Mouse (Mus musculus) ES-E14 (cell line): ENCODE data around the gene Wnt9b. TPM values are rescaled to one million over a fixed set of nuclear protein-coding genes. Genes with fewer than 3 reads are reported as not detected.

Experiments
- DNase-seq: peaks from one replicate; pipeline ENCODE4 v3.0.0-alpha.2; 2013; ENCODE audit warnings: low read depth, low spot score
- H3K27ac ChIP-seq: 2 replicates; pipeline ENCODE4 v1.5.1; 2012; ENCODE audit warnings: low read depth, mild to moderate bottlenecking, low read length, moderate library complexity, mixed read lengths; ENCODE audit not compliant: poor library complexity, insufficient read depth, severe bottlenecking
- H3K36me3 ChIP-seq: 2 replicates; pipeline ENCODE4 v1.6.1; 2012; ENCODE audit warnings: mild to moderate bottlenecking, low read length, moderate library complexity, mixed read lengths; ENCODE audit not compliant: control insufficient read depth, poor library complexity, insufficient read depth, severe bottlenecking
- H3K4me1 ChIP-seq, 2 experiments: fragments of 150-350 bp in 1 of 2; sonication (generic) in 1 of 2; 2 replicates each; pipeline ENCODE4 v1.6.1; 2012; ENCODE audit warnings: low read length in 2 of 2, mild to moderate bottlenecking in 1 of 2, mixed read lengths in 1 of 2; ENCODE audit not compliant: control insufficient read depth in 2 of 2, insufficient read depth in 2 of 2, poor library complexity in 1 of 2
- H3K4me3 ChIP-seq, 2 experiments: fragments of 150-350 bp in 1 of 2; sonication (generic) in 1 of 2; 2 replicates each; pipeline ENCODE4 v1.5.1; 2012; ENCODE audit warnings: low read length in 2 of 2, low read depth in 1 of 2, mild to moderate bottlenecking in 1 of 2, mixed read lengths in 1 of 2; ENCODE audit not compliant: insufficient read depth in 1 of 2, poor library complexity in 1 of 2, severe bottlenecking in 1 of 2
- H3K9ac ChIP-seq: 2 replicates; pipeline ENCODE4 v1.6.1; 2012; ENCODE audit warnings: low read depth, mild to moderate bottlenecking, low read length, mixed read lengths; ENCODE audit not compliant: poor library complexity, insufficient read depth, severe bottlenecking
- H3K9me3 ChIP-seq: fragments of 150-350 bp; sonication (generic); 2 replicates; pipeline ENCODE4 v1.6.1; 2012; ENCODE audit warnings: low read depth, mild to moderate bottlenecking, low read length; ENCODE audit not compliant: control insufficient read depth, insufficient read depth
- CHD2 ChIP-seq: IDR thresholded peaks from 2 replicates; pipeline ENCODE4 v1.6.1; 2014; ENCODE audit warnings: mild to moderate bottlenecking, low read depth, low read length, inconsistent platforms
- HCFC1 ChIP-seq: IDR thresholded peaks from 2 replicates; pipeline ENCODE4 v1.6.1; 2012; ENCODE audit warnings: low read length, inconsistent platforms, borderline replicate concordance; ENCODE audit not compliant: insufficient read depth
- MAFK ChIP-seq: IDR thresholded peaks from 2 replicates; pipeline ENCODE4 v1.6.1; 2014; ENCODE audit warnings: mild to moderate bottlenecking, low read depth, low read length, inconsistent platforms; ENCODE audit not compliant: insufficient read depth
- ZC3H11A ChIP-seq: IDR thresholded peaks from 2 replicates; pipeline ENCODE4 v1.6.1; 2012; ENCODE audit warnings: low read depth, mild to moderate bottlenecking, inconsistent platforms, low read length, borderline replicate concordance
- ZNF384 ChIP-seq: IDR thresholded peaks from 2 replicates; pipeline ENCODE4 v1.6.1; 2012; ENCODE audit warnings: low read depth, low read length, inconsistent platforms
- in situ Hi-C, 2 experiments: fragments of 600-800 bp; cut with MboI; formaldehyde crosslinking; loops; one replicate each; pipeline ENCODE4 v1.15.1; 2025; ENCODE audit warnings: low sequenced_read_pairs in 2 of 2, inconsistent platforms in 1 of 2; ENCODE audit not compliant: unreplicated experiment in 2 of 2
- total RNA-seq: library from RNA; depleted of rRNA; stranded (reverse); fragments of 300-350 nt; gene quantifications from 2 replicates; pipeline ENCODE4 v1.2.3, GENCODE M21; 2012

The Wnt9b gene
- total RNA-seq, 1 experiment = 0.09 TPM

GRCm38 (mm10) chr11:103773387-103774227 is 24.0 kb upstream of the Wnt9b start, which contains the start of gene Wnt3:
Gene Wnt3 (plus strand): TSS chr11:103774150.
- in situ Hi-C loops = no loop called here
- no peaks in the 10 kb centered on the region for H3K36me3 ChIP-seq
- TF ChIP-seq ZNF384 (no peak), CHD2 (no peak), MAFK (no peak), ZC3H11A (no peak), HCFC1 (no peak)
- H3K27ac ChIP-seq = no peak within 1 kb of the TSS
- peak within 1 kb of the TSS; percentile 57 to 60 for H3K4me3 ChIP-seq
- H3K9me3 ChIP-seq = no peaks in the 10 kb centered on the region
- H3K9ac ChIP-seq = 0 out of 2 replicates have a peak within 1 kb of the TSS, but pooled peaks have one; percentile 20
- DNase-seq = peak; percentile 63
- H3K4me1 ChIP-seq = peaks cover 0 to 18% of the 10 kb centered on the region in 2 experiments; a peak in 2 of 4 replicates

GRCm38 (mm10) chr11:103772505-103773386 is 23.1 kb upstream of the Wnt9b start:
- in situ Hi-C loops = no loop called here
- H3K9ac ChIP-seq = no peak overlapping the region
- H3K9me3 ChIP-seq = no peaks in the 10 kb centered on the region
- no peak overlapping the region for H3K27ac ChIP-seq
- H3K4me3 ChIP-seq = peak overlapping the region; percentile 57 to 60
- TF ChIP-seq CHD2 (no peak), HCFC1 (no peak), ZNF384 (no peak), ZC3H11A (no peak), MAFK (no peak)
- no peak for DNase-seq
- peaks cover 0 to 17% of the 10 kb centered on the region in 2 experiments; a peak in 2 of 4 replicates for H3K4me1 ChIP-seq
- H3K36me3 ChIP-seq = no peaks in the 10 kb centered on the region

GRCm38 (mm10) chr11:103771160-103771817 is 21.7 kb upstream of the Wnt9b start:
- Histone ChIP-seq H3K9me3 (no peaks in the 10 kb centered on the region), H3K36me3 (no peaks in the 10 kb centered on the region), H3K4me3 (no peak overlapping the region), H3K4me1 (peaks cover 0 to 17% of the 10 kb centered on the region in 2 experiments; a peak in 2 of 4 replicates), H3K9ac (no peak overlapping the region), H3K27ac (no peak overlapping the region)
- no peak for DNase-seq
- TF ChIP-seq ZNF384 (no peak), MAFK (no peak), CHD2 (no peak), ZC3H11A (no peak), HCFC1 (no peak)
- in situ Hi-C loops = no loop called here

- TF ChIP-seq CHD2 (no peak), MAFK (no peak), ZC3H11A (no peak)
- no peak overlapping the region for H3K4me3 ChIP-seq
- no peak overlapping the region for H3K27ac ChIP-seq
- H3K36me3 ChIP-seq = no peaks in the 10 kb centered on the region
- peaks cover 0 to 2% of the 10 kb centered on the region in 2 experiments; a peak in 1 of 4 replicates for H3K4me1 ChIP-seq
- in situ Hi-C loops = loop anchor here in 1 of 2 experiments (10.0 kb wide), 1 partner anchor 429 kb away; no protein-coding TSS in a partner anchor
- no peak for DNase-seq
- H3K9me3 ChIP-seq = no peaks in the 10 kb centered on the region
- H3K9ac ChIP-seq = no peak overlapping the region
Observed at GRCm38 (mm10) chr11:103765556-103766011, 16.0 kb upstream of the Wnt9b start.
